Mouse (Mus musculus): Measurements from ENCODE around the gene Zscan10.
"Not testable (repeated sequence)": the region's sequence is repeated elsewhere in the genome, so short reads cannot be mapped to it uniquely, and the experiment has no call there.

Zscan10 gene

GRCm38 (mm10) chr17:23587253-23587652 is 13.4 kb upstream of the Zscan10 start:
- DNase-seq (ENCODE audit: low spot score in 2 of 2): no peak

DNA sequence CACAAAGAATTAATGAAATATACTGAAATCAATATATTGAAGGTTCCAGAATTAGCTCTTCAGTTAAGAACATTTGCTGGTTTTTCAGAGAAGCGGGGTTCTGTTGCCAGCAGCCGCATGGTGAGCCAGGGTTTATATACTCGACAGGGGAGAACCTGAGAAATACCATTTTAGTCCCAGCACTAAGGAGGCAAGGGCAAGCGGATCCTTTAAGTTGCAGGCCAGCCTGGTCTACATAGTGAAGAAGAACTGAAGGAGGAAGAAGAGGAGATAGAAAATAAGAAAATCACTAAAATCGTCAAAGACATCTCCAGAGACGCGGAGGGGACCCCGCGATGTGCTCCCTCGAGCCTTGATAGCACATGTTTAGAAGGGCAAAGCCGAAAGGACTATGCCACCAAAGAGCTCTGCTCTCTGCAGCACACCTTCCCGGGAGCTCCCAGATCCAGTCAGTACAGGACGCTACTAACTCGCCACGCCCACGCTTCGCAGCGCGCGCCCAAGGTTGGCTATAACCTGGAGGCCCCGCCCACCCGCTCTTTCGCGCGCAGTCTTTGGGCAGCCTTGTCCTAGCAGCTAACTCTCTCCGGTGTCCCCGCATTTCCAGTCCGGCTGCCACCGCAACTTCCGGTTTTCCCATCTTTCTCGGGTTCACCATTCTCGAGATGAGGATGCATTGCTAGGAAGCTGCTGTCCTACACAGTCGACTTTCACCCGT is 8.3 kb upstream of the Zscan10 start:
- peak; percentile 94 to 98 for DNase-seq (ENCODE audit: low spot score in 2 of 2)

DNA sequence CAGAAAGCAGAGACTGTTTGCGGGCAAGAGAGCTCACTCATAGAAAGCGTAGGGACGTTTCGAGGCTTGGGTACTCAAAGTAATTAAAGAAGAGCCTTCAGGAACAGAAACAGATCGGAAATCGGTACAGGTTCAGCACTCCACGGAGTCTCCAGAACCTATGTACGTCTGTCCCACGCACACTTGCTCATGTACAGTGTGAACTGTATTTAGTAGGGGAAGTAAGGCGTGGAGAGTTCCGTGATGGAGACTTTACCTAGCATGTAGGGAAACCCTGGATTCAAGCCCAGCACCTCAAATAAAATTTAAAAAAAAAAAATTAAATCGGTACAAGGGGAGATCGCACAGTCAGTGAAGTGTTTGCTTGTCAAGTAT is 7.7 kb upstream of the Zscan10 start:
- DNase-seq (ENCODE audit: low spot score in 2 of 2): no peak

GRCm38 (mm10) chr17:23595139-23595538 is 5.5 kb upstream of the Zscan10 start:
- not testable (repeated sequence) for DNase-seq (ENCODE audit: low spot score in 2 of 2)

DNA sequence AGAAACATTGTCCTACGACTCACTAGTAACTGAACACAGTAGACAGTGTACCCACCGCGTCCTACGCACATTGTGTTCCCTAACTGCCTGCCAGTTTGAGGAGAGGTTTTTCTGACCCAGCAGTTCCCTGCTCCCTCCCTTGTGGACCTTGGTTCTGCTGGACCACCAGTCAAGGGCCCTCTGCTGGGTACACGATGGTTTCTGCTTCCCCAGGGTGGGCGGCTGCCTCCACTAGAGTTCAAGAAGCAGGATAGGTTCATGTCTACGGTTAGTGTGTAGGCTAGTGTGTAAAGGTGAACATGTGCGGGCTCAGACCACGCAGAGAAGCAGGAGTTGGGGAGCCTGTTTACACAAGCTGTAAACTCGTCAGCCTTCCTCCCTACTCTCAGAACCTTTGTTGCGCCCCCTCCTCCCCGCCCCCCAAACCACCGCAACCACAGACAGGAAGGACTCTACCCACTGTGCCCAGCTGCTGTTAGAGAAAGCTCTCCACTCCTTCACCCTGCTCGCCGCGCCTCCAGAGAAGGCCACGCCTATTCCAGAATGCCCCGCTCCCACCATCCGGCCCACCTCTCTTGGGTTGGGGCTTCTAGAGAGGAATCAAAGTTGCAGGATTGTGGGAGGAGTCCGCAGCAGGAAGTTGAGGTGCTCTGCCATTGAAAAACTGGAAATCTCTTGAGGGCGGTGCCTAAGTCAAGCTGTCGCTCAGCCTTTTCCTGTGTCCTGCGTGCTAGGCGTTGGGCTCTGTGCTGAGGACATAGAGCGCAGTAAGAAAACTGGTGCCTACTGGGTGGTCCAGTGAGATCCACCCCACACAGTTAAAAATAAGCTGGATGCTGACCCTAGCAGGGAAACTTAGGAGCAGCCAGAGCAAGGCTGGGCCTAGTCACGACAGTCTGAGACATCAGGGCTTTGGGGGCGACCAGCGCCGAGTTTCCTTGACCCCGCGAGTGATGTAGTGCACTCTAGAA is 1.8 kb upstream of the Zscan10 start, which contains the start of gene Zfp13:
TSS of gene Zfp13 (minus strand) at position 906 of the 971 bp plus-strand sequence.
- peak; percentile 66 to 77 for DNase-seq (ENCODE audit: low spot score in 2 of 2)

GRCm38 (mm10) chr17:23599605-23600063 is 1.0 kb upstream of the Zscan10 start:
- DNase-seq (ENCODE audit: low spot score in 2 of 2): no peak

GRCm38 (mm10) chr17:23601836-23602585 is 1.4 kb downstream of the Zscan10 start:
- no peak for DNase-seq (ENCODE audit: low spot score in 2 of 2)

GRCm38 (mm10) chr17:23603077-23603476 is 2.4 kb downstream of the Zscan10 start:
- DNase-seq (ENCODE audit: low spot score in 2 of 2): no peak

GRCm38 (mm10) chr17:23603542-23603941 is 2.9 kb downstream of the Zscan10 start:
- DNase-seq (ENCODE audit: low spot score in 2 of 2): no peak

DNA sequence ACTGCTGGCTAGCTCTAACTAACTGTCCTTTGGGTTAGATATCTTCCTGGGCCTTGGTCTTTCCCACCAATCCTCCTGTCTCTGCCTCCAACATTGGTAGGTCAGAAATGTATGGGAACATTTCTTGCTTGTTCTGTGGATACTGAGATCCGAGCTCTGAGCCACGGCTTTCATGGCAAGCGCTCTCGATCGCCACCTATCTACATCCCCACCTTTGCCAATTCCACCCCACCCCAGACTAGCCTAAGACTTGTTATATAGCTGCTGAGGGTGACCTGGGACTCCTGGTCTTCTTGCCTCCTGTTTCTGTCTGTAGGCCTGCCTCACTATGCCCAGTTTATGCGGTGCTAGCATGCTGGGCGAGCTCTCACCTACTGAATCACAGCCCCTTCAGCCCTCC is 3.7 kb downstream of the Zscan10 start:
- no peak for DNase-seq (ENCODE audit: low spot score in 2 of 2)

DNA sequence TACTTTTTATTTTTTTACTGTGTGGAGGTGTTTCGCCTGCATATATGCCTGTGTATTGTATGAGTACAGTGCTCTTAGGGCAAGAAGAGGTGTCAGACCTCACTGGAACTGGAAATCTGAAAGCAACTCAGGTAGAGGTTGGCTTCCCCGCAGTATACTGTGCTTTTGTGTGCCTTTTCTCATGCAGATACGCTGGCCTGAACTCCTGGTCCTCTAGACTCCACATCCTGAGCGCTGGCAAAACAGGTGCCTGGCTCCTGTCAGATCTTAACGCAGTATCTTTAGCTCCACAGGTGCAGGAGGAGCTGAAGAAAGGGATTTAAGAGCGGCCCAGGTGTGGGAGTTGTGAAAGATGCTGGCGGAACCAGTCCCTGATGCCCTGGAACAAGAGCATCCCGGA is 4.6 kb downstream of the Zscan10 start:
- no peak for DNase-seq (ENCODE audit: low spot score in 2 of 2)

GRCm38 (mm10) chr17:23609612-23610011 is 9.0 kb downstream of the Zscan10 start:
- no peak for DNase-seq (ENCODE audit: low spot score in 2 of 2)

- peak in 1 of 2 experiments; percentile 31 for DNase-seq (ENCODE audit: low spot score in 2 of 2)
Measured at GRCm38 (mm10) chr17:23610361-23610800, 9.7 kb downstream of the Zscan10 start.

DNA sequence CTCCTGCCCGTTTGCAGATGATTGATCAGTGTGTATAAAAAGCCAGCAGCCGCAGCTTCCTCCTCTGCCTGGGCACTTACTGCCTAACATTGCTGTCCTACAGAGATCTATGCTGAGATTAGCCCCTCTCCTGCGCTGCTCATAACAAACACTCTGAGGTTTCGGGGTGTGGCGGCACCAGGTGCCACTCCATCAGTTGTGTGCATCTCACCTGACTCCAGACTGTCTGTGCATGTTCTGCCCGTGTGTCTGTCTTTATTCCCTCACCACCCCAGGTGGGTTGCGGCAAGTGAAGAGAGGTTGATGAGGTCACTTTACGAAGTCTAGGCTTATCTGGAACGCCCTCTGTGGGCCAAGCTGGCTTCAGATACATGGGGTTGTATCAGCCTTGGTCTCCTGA is 16.4 kb downstream of the Zscan10 start:
- no peak for DNase-seq (ENCODE audit: low spot score in 2 of 2)

DNA sequence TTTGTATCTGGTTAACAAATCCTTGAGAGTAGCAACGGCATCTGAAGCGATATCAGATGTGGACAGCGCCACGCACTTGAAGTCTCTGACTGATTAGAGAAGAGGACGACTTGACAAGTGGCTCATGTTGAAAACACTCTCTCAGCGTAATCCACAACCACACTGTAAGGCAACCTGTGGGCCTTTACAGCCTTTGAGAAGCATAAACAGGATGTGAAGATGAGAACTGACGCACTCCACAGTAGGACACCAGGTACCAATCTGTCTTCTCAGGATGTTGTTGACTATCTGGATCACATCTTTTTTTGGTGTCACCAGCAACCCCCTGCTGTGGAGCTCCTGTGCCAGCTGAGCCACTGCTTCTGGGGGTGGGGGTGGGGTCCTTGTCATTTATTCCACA is 19.7 kb downstream of the Zscan10 start:
- DNase-seq (ENCODE audit: low spot score in 2 of 2): no peak

- no peak for DNase-seq (ENCODE audit: low spot score in 2 of 2)
Measured at GRCm38 (mm10) chr17:23627813-23628212, 27.2 kb downstream of the Zscan10 start.

GRCm38 (mm10) chr17:23630195-23631020 is 29.8 kb downstream of the Zscan10 start:
- DNase-seq (ENCODE audit: low spot score in 2 of 2): peak; percentile 83 to 88

DNA sequence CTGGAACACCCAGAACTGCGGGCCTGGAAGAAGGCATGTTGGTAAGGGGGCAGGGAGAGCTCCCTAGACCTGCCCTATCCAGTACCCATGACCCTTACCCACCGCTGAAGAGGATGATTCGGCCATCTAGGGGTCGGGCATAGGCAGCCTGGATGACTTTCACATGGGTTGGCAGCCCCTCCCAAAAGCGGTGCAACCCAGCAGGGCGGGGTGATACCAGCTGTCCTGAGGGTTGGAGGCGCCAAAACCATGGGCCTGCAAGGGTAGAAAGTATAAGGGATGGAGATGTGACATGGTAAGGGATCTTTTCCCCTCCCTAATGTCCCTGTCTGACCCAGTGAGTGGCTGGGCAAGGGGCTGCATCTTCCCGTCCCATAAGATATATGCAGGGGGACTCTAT is 30.6 kb downstream of the Zscan10 start:
- DNase-seq (ENCODE audit: low spot score in 2 of 2): no peak

DNA sequence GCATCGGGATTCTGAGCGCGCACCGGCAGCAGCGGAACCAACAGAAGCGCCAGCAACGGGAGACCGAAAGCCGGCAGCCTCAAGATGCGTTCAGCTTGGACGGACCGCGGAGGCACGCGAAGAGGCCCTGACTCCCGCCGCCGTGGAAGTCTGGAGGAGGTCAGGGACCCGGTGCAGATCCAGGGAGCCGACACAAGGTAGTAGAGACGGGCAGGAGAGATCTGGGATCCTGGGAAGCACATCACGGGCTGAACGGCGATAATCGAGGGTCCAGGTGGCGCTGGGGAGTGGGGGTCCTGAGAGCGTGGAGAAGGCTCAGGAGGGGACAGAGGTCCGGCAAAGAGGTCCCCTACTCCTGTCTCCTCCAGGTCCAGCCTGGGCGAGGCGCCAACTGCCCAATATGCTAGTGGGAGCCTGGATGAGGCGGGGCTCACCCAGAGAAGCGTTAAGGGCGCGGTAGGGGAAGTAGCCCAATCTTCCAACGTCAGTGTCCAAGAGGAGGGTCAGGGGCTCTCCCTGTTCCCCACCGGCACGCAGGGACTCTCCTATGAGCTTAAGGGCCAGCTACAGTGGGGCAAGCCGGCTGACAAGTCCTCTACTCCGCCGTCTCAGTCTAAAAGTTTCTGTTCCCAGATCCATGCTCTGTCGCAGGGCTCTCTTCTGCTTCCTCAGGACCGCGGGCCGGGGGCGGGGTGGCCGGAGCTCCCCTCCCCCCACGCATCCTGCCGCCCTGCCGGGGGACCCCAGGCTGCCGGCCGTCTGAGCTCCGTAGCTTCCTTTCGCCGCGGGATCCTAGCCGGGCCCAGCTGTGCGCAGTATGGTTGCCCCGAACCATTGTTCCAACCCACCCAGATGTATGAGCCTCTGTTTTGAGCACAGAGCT is 44.2 kb downstream of the Zscan10 start, which contains the start of gene Mmp25:
TSS of gene Mmp25 (minus strand) at position 665 of the 883 bp plus-strand sequence.
- no peak for DNase-seq (ENCODE audit: low spot score in 2 of 2)

- no peak for DNase-seq (ENCODE audit: low spot score in 2 of 2)
Measured at GRCm38 (mm10) chr17:23645894-23646293, 45.2 kb downstream of the Zscan10 start.
